ENCODE assay signal across 10 mouse cellular contexts in genomic region chr6:71769901-71770690, GRCm38 (mm10). TPM values are rescaled to one million over a fixed set of nuclear protein-coding genes. Genes with fewer than 3 reads are reported as not detected.
DNase-seq lines count a peak whose midpoint lies in the region; ATAC-seq and TF ChIP-seq lines count a peak whose summit lies in the region.
"Had no signal": no experiment of that assay in that cellular context is flagged by ENCODE, and none has a peak within 500 bp of the region (broad histone marks: within the 10 kb centered on the region; RNA-seq: fewer than 3 reads in every experiment).

No protein-coding gene starts in this region.

- no peak overlapping the region for H3K27ac ChIP-seq in forebrain, postnatal 0 days (ENCODE audit: low read depth, low read length)
- H3K27ac ChIP-seq in forebrain, embryonic 11.5 days (ENCODE audit: low read depth, low read length): no peak overlapping the region
- H3K27ac ChIP-seq in midbrain, embryonic 11.5 days (ENCODE audit: low read depth, low read length): no peak overlapping the region
- no peak overlapping the region for H3K27ac ChIP-seq in midbrain, embryonic 15.5 days
- H3K27ac ChIP-seq: embryonic facial prominence, embryonic 12.5 days had no signal

- H3K36me3 ChIP-seq in forebrain, postnatal 0 days (ENCODE audit: insufficient read depth): peaks cover 34% of the 10 kb centered on the region
- no peaks in the 10 kb centered on the region; the same call in 1 of the 2 replicates for H3K36me3 ChIP-seq in forebrain, embryonic 11.5 days (ENCODE audit: control insufficient read depth, insufficient read depth, low read length)
- peaks cover 3% of the 10 kb centered on the region; the same call in 1 of the 2 replicates for H3K36me3 ChIP-seq in midbrain, embryonic 11.5 days (ENCODE audit: control insufficient read depth, insufficient read depth, low read length)
- H3K36me3 ChIP-seq in midbrain, embryonic 15.5 days (replicated peaks): peaks cover 26% of the 10 kb centered on the region
- H3K36me3 ChIP-seq: embryonic facial prominence, embryonic 12.5 days had no signal

- H3K9me3 ChIP-seq in forebrain, postnatal 0 days (ENCODE audit: low read length): no peaks in the 10 kb centered on the region
- H3K9me3 ChIP-seq in forebrain, embryonic 11.5 days (ENCODE audit: control insufficient read depth, low read length): 0 out of 2 replicates have a peak, but pooled peaks cover 2% of the 10 kb centered on the region
- no peaks in the 10 kb centered on the region for H3K9me3 ChIP-seq in midbrain, embryonic 11.5 days (ENCODE audit: control insufficient read depth, low read length)
- no peaks in the 10 kb centered on the region for H3K9me3 ChIP-seq in midbrain, embryonic 15.5 days
- H3K9me3 ChIP-seq: embryonic facial prominence, embryonic 12.5 days had no signal

- peak; percentile 31; the same call in 1 of the 2 replicates for TF ChIP-seq CTCF in forebrain, postnatal 0 days (IDR thresholded peaks at IDR 0.05; ENCODE audit: low read depth)

- no peak overlapping the region for H3K9ac ChIP-seq in forebrain, postnatal 0 days
- H3K9ac ChIP-seq in forebrain, embryonic 11.5 days (ENCODE audit: low read length): no peak overlapping the region
- no peak overlapping the region for H3K9ac ChIP-seq in midbrain, embryonic 11.5 days (ENCODE audit: low read length)
- H3K9ac ChIP-seq in midbrain, embryonic 15.5 days: no peak overlapping the region
- H3K9ac ChIP-seq: embryonic facial prominence, embryonic 12.5 days had no signal

- H3K4me1 ChIP-seq in forebrain, postnatal 0 days (ENCODE audit: insufficient read depth): peaks cover 5% of the 10 kb centered on the region; the same call in 1 of the 2 replicates
- no peaks in the 10 kb centered on the region for H3K4me1 ChIP-seq in forebrain, embryonic 11.5 days (replicated peaks; ENCODE audit: control insufficient read depth, insufficient read depth, low read length)
- H3K4me1 ChIP-seq in midbrain, embryonic 11.5 days (ENCODE audit: control insufficient read depth, insufficient read depth, low read length): no peaks in the 10 kb centered on the region
- no peaks in the 10 kb centered on the region for H3K4me1 ChIP-seq in midbrain, embryonic 15.5 days
- H3K4me1 ChIP-seq: embryonic facial prominence, embryonic 12.5 days had no signal

- no peaks in the 10 kb centered on the region for H3K27me3 ChIP-seq in forebrain, postnatal 0 days (ENCODE audit: insufficient read depth, low read length)
- no peaks in the 10 kb centered on the region for H3K27me3 ChIP-seq in forebrain, embryonic 11.5 days (ENCODE audit: control insufficient read depth, insufficient read depth, low read length)
- no peaks in the 10 kb centered on the region for H3K27me3 ChIP-seq in midbrain, embryonic 11.5 days (ENCODE audit: control insufficient read depth, insufficient read depth, low read length)
- H3K27me3 ChIP-seq in midbrain, embryonic 15.5 days (replicated peaks): no peaks in the 10 kb centered on the region
- H3K27me3 ChIP-seq: embryonic facial prominence, embryonic 12.5 days had no signal

- WGBS in forebrain, postnatal 0 days: 71% methylated on average over 12 of the region's 12 CpGs
- 81% methylated on average over 12 of the region's 12 CpGs for WGBS in forebrain, embryonic 11.5 days
- 82% methylated on average over 12 of the region's 12 CpGs for WGBS in midbrain, embryonic 11.5 days
- 78% methylated on average over 12 of the region's 12 CpGs for WGBS in midbrain, embryonic 15.5 days

- no peak overlapping the region for H3K4me2 ChIP-seq in forebrain, postnatal 0 days (ENCODE audit: low read depth)
- no peak overlapping the region for H3K4me2 ChIP-seq in forebrain, embryonic 11.5 days (ENCODE audit: low read depth, low read length, severe bottlenecking)
- H3K4me2 ChIP-seq in midbrain, embryonic 11.5 days: no peak overlapping the region
- H3K4me2 ChIP-seq in midbrain, embryonic 15.5 days: no peak overlapping the region
- H3K4me2 ChIP-seq: embryonic facial prominence, embryonic 12.5 days had no signal

- H3K4me3 ChIP-seq in forebrain, postnatal 0 days (ENCODE audit: low read depth, low read length): no peak overlapping the region
- H3K4me3 ChIP-seq in forebrain, embryonic 11.5 days (ENCODE audit: low read depth, low read length): no peak overlapping the region
- H3K4me3 ChIP-seq in midbrain, embryonic 11.5 days (ENCODE audit: low read depth, low read length): no peak overlapping the region
- H3K4me3 ChIP-seq in midbrain, embryonic 15.5 days: no peak overlapping the region
- H3K4me3 ChIP-seq: embryonic facial prominence, embryonic 12.5 days had no signal

- no peak for DNase-seq in forebrain, postnatal 0 days
- no peak for DNase-seq in forebrain, embryonic 11.5 days (ENCODE audit: low spot score)
- DNase-seq in midbrain, embryonic 11.5 days (ENCODE audit: low spot score, missing footprints): peak; percentile 47
- DNase-seq in ZHBTc4 (ENCODE audit: low read depth, low spot score): peak; percentile 64
- peak; percentile 69 for DNase-seq in thymus, postnatal 25 days
- no peak for DNase-seq in kidney, postnatal 36 days
- DNase-seq: lung, postnatal 10 days had no signal

- ATAC-seq in forebrain, postnatal 0 days: peak; percentile 28; the same call in 1 of the 2 replicates
- no peak for ATAC-seq in forebrain, embryonic 11.5 days (replicated peaks; ENCODE audit: low FRiP score)
- ATAC-seq in midbrain, embryonic 11.5 days (ENCODE audit: low FRiP score): no peak
- ATAC-seq in midbrain, embryonic 15.5 days (replicated peaks): no peak
- ATAC-seq: forebrain, embryonic 14.5 days had no signal

RNA-seq across cellular contexts. Expression of gene Mrpl35, which starts 56.7 kb away (rescaled TPM):
- total RNA-seq in forebrain, postnatal 0 days (2014; rRNA removed): 8.3 and 9.4 TPM in 2 replicates
- 55.7 and 59.8 TPM in 2 replicates for polyA plus RNA-seq in forebrain, postnatal 0 days (2015; fragmentation: Nextera tagmentation; extraction: Ambion mirVana)
- polyA plus RNA-seq in forebrain, embryonic 11.5 days (2014; fragmentation: Nextera tagmentation; extraction: Ambion mirVana): 56.5 and 59.4 TPM in 2 replicates
- 58.0 and 58.2 TPM in 2 replicates for polyA plus RNA-seq in midbrain, embryonic 11.5 days (2014; fragmentation: Nextera tagmentation; extraction: Ambion mirVana)
- polyA plus RNA-seq in midbrain, embryonic 15.5 days (2015; fragmentation: Nextera tagmentation; extraction: Ambion mirVana): 35.6 and 40.2 TPM in 2 replicates

Comparison
In these comparisons a context has a peak if more than half of its experiments do, and no peak if none do; other contexts are left out.
1. DNase-seq: peak in midbrain, embryonic 11.5 days (single experiment), ZHBTc4 (single experiment) and thymus, postnatal 25 days (single experiment); none in forebrain, postnatal 0 days (single experiment), forebrain, embryonic 11.5 days (single experiment) and kidney, postnatal 36 days (0 of 2).